Mouse (Mus musculus) small intestine, adult 2 months (tissue): Measurements from ENCODE around the gene Rbms3.

Experiments used
- CTCF ChIP-seq: fragments of 200-500 bp; IDR thresholded peaks from 2 replicates; pipeline ENCODE4 v1.5.1; 2012; ENCODE audit warnings: low read depth, mild to moderate bottlenecking, control low read depth, inconsistent platforms, low read length, moderate library complexity, mixed read lengths; ENCODE audit not compliant: insufficient replicate concordance, insufficient read length; ENCODE audit errors: extremely low read depth
- POLR2A ChIP-seq: fragments of 200-500 bp; IDR thresholded peaks from 2 replicates; pipeline ENCODE4 v1.6.1; 2012; ENCODE audit warnings: low read depth, mild to moderate bottlenecking, control low read depth, inconsistent platforms, low read length, moderate library complexity

- TF ChIP-seq CTCF = no peak
- no peak for TF ChIP-seq POLR2A
Observed at GRCm38 (mm10) chr9:117318461-117318860, 311.3 kb downstream of the Rbms3 start.
